Mouse (Mus musculus) adrenal gland, postnatal 14 days (tissue): ENCODE results near the gene Scap. TPM values are rescaled to one million over a fixed set of nuclear protein-coding genes. Genes with fewer than 3 reads are reported as not detected.

Experiments used
- DNase-seq: peaks from one replicate; pipeline ENCODE4 v3.0.0; 2021; ENCODE audit warnings: mixed read lengths
- long read RNA-seq, 2 experiments: library from polyadenylated mRNA; stranded (forward); transcript quantifications; one replicate each; pipeline ENCODE4 v2.0.0; 2021
- total RNA-seq: library from RNA; stranded (reverse); gene quantifications from 2 replicates; pipeline ENCODE4 v1.2.3, GENCODE M21; 2021

Scap gene
- total RNA-seq, result 67.9 and 75.7 TPM in 2 replicates
- long read RNA-seq, experiment 1, full-length matches to known transcripts, result 58 of 102 reads
- long read RNA-seq, experiment 1, partial matches to known transcripts, result 31 of 102 reads
- long read RNA-seq, experiment 1, other reads (novel, unspliced or antisense), result 13 of 102 reads
- long read RNA-seq, experiment 2, full-length matches to known transcripts, result 42 of 69 reads
- long read RNA-seq, experiment 2, partial matches to known transcripts, result 16 of 69 reads
- long read RNA-seq, experiment 2, other reads (novel, unspliced or antisense), result 11 of 69 reads

DNA sequence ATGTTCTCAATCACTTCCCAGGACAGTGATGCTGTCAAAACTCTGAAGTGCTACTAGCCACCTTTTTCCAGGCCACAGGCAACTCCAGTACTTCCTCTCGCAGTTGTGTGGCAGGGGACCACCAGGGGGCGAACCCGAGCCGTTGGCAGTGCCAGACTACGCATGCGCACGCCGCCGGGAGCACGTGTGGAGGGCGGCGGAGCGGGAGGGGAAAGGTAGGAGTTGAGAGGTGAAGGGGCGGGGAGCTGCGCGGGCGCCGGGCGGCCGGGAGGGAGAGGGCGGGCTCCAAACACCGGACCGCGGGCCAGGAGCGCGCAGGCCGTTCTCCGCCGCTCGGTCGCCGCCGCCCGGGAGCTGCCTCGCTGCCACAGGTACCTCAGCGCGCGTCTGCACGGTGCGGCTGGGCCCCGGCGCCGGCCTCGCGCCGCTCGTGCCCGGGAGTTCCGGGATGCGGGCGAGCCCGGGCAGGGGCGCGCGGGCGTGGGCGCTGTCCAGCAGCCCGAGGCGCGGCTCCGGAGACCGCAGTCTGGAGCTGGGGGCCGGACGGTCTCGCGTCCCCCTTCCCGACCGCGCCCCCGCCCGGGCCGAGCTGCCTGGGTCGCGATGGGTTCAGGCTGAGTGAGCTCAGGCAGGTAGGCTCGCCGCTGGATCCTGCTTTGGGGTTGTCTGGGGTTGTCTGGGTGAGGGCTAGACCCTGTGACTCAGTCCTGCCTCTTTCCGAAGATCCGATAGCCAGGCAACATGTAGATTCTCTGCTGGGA, at the start of gene Scap:
TSS of gene Scap (plus strand) at position 154 of the 761 bp plus-strand sequence.
- DNase-seq, result peak; percentile 99

DNA sequence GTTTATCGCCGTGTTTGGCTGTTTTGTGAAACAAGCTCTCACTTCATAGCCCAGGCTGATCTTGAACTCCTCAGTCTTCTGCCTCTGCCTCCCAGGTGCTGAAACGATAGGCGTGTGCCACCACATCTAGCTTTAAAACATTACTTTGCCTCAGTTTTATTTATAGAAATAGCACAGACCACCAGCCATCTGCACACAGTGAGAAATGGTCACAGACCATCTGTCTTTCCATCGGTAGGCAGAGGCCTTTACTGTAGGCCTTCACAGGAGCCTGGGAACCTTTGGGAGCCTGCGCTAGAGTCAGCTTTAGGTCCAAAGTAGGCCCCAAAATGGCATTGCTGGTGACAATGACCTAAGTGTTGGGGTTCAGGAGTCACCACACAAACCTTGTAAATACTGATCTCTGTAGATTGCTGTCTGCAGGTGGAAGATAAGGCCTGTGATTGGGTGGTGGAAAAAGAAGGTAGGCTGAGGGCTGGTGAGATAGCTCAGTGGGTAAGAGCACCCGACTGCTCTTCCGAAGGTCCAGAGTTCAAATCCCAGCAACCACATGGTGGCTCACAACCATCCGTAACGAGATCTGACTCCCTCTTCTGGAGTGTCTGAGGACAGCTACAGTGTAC, 48.9 kb upstream of the Scap start:
- no peak for DNase-seq

DNA sequence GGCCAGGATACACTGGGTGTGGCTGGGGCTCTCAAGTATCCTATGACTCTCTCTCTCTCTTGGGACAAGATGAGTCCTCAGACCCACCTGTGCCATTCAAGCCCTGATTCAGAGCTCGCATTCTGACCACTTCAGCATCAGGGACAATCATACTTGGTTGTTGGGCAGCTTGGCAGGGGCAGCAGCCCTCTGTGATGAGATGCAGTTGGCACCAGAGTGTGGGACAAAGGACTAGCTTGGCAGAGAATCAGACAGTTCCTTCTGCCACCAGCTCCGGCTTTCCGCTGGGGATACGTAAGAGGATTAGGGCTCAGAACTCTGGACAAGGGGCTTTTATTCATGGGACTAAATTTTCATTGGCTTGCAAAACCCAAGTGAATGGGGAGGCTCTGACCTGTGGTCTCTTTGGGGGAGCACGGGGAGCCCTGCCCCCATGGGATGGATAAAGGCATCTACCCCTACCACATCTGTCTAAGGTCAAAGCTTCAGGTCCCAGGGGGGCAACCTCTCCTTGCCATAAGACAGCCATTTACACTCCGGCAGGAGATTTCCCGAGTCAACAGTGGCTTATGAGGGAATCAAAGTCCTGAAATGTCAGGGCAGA, 45.7 kb upstream of the Scap start:
- DNase-seq, result no peak

DNA sequence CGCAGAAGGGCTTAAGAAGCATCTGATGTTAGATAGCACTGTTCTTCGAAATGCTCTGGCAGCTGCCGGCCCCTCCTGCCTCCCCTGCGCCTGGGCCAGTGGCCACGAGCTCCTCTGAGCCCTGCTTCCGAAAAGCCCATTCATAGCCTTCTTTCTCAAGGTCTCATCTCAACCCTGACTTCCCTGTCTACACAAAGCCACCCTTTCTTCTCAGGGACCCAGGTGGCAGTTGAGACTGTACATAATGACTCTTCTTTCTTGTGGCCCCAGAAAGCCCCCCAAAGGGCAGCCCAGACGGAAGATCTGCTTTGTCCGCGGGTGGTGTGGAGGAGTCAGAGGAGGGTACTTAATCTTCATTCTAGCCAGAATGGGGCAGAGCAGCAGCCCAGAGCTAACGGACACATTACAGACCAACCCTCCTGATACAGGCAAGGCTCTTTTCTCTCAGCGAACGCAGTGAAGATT, 39.8 kb upstream of the Scap start:
- no peak for DNase-seq

DNA sequence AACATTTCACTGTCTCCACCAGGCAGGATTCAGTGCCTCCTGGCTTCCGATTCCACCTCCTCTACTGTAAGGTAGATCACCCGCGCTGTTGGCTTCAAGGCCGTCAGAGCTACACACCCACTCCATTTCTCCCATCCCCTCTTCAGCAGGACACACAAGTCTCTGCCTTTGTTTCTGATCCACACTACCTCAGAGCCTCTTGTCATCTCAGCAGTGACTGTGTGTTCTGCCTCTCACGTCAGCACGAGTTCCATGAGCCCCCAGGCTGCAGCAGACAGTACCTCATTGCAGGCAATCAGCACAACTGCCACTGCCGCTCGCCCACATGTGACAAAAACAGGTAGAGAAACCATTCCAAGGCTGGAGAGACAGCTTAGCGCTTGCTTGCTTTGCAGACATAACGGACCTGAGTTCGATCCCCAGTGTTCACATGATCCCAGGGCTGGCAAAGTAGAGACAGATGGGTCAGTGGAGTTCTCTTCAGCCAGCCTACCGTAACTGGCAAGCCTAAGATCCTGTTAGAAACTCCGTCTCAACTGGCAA, 39.1 kb upstream of the Scap start:
- DNase-seq, result no peak

DNA sequence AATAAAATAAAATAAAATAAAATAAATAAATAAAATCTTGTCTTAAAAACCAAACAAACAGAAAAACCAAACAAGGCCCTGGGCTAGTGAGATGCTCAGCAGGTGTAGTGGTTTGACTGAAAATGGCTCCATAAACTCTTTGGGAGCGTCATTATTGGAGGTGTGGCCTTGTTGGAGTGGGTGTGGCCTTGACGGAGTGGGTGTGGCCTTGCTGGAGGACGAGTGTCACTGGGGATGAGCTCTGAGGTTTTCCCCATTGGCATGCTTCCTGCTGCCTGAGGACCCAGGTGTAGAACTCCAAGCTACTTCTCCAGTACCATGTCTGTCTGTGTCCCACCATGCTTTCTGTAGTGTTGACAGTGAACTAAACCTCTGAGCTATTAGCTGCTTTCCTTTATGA, 38.3 kb upstream of the Scap start:
- DNase-seq, result no peak

DNA sequence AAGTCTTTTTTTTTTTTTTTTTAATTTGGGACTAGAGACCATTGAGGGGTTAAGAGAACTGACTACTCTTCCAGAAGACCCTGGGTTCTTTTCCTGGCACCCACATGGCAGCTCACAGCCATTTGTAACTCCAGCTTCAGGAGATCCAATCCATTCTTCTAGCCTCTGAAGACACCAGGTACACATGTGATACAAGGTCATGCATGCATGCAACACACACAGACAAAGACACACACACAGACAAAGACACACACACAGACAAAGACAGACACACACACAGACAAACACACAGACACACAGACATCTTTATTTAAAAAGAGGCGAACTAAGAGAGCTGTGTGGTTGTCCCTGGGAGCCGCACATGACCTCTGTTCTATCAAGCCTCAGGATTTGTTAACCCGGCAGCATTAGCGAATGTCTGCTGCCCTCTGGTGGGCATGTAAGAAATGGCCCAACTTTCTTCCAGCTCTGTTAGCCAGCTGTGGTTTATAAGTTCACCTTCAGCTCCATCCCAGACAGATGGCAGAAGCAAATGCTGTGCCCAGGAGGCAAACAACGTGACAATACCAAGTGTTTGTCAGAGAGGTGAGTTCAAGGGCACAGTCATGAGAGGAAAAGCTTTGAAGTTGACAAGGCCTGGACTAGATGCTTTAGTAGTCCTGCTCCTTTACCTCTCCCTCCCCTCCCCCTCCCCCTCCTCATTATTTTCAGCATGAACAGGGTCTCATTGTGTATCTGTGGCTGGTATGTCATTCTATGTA, 36.0 kb upstream of the Scap start:
- DNase-seq, result peak; percentile 90

DNA sequence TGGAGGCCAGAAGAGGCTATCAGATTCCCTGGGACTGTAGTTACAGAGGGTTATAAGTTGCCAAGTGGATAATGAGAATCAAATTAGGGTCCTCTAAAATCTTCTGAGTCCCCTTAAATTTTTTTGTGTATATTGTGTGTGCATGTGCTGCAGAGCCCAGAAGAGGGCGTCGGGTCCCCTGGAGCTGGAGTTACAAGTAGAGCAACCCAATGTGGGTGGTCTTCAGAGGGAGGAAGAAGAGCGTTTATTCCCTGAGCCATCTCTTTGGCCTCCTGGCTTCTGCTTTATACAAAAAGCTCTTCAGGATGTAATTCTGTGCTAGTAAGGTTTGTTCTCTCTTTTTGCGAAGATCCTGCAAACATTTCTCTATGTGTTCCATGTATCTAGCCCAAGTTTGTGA, 28.6 kb upstream of the Scap start:
- peak; percentile 48 for DNase-seq

DNA sequence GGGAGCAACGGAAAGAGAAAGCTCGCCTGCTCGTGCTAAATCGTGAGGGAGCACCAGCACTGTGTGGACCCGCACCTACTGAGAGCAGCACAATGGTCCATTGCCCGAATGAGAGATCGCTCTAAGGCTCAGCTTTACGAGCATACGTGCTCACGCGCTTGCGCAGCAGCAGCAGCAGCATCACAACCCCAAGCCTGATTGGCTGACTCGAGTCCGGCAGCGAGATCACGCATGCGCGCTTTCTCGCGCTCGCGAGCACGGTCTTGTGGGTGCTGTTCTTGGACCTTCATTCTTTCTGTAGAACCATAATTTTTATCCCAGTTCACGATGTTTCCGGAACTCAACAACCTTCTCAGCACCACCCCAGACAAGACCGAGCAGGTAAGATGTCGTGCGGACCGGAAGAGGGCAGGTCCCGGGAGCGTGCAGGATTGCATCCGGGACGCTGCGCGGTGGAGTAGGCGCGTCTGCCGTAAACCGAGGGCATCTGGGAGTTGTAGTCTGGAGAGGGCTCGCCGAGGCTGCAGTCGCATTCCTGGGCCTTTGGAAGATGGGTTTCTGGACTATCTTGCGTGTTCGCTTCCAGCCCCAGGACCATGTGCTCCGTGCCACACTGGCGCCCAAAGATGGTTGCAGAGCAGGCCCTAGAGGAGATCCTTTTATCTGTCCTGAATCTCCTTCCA, 28.0 kb upstream of the Scap start, which contains the start of gene Elp6:
TSS of gene Elp6 (plus strand) at position 205 of the 683 bp plus-strand sequence.
- peak; percentile 93 for DNase-seq

DNA sequence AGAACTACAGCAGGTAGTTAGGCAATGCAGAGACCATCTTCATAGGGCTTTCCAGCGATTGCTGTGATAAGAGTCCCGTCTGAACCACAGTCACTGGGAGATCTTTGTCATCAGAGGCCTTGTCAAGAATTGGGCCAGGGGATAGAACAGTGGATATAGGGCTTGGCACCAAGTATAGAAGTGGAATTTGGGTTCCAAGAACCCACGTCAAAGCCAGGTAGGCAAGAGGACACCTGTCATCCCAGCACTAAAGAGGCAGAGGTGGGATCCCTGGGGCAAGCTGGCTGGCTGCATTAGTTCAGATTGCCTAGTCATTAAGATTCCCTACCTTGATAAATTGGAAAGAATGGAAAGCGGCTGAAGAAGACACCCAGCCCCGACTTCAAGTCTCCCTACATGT, 26.7 kb upstream of the Scap start:
- DNase-seq, result no peak

DNA sequence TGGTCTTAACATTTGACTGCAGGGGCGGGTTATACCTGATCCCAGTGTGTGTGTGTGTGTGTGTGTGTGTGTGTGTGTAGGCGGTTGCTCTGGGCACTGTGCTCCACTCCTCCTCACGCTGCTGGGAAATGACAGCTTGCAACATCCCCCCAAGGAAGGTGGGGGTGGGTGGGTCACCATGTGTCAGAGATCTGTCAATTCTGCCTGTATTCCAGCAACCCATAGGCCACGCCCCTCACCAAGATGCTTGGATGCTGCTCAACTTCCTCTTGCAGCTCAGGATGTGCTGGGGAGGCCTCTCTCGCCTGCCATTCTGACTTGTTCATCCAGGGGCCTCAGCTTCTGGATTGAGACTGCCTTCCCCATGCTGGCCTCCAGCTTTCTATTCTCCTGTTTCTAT, 18.4 kb upstream of the Scap start:
- no peak for DNase-seq

DNA sequence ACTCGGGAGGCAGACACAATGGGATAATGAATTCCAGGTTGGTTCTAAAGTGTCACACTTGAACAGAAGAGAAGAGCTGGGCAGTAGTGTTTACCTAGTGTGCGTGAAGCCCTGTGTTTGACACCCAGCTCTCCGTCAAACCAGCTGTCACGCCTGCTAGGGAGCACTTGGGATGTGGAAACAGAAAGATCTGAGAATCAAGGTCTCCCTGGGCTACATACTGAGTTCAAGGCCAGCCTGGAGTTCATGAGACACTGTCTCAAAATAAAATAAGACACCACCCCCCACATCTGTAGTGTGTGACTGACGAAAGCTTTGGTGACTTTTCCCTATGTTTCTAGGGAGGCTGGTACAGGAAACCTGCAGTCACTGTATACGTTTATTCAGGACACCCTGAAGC, 17.7 kb upstream of the Scap start:
- no peak for DNase-seq

DNA sequence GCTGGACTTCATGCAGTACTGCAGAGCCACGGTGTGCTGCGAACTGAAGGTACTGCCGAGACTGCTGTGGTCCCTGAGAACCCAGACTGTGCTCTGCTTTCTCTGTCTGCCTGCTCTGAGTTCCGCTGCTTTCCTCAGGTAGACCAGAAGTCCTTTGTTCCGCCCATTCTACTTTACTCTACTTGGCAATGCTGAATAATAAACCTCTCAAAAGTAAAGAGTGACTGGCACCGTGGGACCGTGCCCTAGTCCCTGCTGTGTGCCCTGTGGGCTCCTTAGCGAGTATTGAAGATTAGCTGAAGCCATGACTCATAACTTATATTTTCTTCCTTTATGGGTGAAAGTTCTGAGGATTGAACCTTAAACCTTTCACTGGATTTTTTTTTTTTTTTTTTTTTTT, 17.2 kb upstream of the Scap start:
- DNase-seq, result no peak

DNA sequence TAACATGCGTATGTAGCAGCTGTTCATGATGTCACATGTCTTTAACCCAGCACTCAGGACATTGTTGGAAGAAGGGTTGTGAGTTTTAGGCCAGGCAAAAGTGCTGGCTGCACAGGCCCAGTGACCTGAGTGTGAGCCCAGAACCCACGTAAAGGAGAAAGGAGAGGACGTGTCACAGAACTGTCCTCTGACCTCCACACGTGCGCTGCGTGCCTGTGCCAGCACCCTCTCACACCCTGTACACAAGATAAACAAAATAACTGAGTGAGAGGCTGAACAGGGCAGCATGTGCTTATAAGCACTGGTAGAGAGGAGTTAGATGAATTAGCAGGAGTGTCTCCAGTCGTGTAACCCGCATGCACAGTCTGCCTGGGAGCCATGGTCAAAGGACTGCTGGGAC, 16.6 kb upstream of the Scap start:
- no peak for DNase-seq

DNA sequence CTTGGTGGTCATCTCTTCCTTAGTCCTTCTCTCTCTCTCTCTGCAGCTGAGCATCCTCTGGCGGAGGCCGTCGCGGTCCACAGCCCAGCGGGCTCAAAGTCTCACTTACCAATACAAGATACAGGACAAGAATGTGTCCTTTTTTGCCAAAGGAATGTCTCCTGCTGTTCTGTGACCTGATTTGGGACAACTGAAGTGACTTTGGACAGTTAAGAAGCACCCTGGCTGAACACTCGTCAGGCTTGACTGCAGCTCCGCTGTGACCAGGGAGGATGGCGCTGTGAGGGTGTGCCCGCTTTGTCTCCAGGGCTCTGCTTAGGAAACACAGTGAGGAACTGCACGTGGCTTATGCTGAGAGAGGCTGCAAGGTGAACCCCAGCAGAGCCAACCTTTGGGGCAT, 12.3 kb upstream of the Scap start:
- no peak for DNase-seq

DNA sequence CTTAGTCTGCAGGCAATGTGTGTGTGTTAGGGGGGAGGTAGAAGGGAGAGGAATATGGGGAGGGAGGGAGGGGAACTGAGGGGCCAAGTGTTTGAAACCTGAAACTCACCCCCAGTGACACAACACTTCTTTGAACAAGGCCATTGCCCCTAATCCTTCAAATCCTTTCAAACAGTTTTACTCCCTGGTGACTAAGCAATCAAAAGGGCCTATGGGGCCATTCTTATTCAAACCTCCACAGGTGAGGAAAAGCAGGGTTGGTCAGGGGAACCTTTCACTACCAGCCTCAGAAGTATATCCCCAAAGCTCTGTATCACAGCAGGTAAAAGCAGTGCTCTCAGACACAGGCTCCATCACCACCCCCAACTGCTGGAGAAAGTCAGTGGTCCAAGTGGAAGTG, 10.1 kb upstream of the Scap start:
- no peak for DNase-seq

DNA sequence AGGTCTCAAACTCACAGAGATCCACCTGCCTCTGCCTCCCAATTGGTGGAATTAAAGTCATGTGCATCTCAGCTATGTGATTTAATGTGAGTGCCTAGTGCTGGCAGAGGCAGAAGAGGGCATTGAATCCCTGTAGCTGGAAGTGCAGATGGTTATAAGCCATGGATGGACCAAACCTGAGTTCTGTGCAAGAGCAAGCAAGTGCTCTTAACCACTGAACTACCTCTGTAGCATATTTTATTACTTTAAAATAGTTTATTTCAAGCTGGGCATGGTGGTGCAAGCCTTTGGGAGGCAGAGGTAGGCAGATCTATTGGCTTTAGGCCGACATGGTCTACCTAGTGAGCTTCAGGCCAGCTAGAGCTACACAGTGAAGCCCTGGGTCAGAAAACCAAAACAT, 8.9 kb upstream of the Scap start:
- no peak for DNase-seq

DNA sequence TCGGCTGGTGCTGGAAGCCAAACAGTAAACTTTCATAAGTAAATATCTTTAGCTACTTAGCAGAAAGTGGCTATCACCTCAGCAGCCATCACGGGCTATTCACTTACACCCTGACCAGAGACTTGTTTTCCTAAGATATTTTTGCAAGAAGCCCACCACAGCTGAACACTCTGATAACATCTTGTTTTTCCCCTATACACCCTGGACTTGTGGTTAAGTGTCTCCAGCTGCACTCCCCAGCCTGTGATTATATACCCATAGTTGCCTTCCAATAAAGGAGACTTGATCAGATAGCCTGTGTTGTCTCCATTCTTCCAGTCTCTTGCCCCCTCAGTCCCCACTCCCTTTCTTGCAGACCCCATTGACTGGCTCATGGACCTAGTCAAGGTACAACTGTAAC, 4.9 kb upstream of the Scap start:
- no peak for DNase-seq

DNA sequence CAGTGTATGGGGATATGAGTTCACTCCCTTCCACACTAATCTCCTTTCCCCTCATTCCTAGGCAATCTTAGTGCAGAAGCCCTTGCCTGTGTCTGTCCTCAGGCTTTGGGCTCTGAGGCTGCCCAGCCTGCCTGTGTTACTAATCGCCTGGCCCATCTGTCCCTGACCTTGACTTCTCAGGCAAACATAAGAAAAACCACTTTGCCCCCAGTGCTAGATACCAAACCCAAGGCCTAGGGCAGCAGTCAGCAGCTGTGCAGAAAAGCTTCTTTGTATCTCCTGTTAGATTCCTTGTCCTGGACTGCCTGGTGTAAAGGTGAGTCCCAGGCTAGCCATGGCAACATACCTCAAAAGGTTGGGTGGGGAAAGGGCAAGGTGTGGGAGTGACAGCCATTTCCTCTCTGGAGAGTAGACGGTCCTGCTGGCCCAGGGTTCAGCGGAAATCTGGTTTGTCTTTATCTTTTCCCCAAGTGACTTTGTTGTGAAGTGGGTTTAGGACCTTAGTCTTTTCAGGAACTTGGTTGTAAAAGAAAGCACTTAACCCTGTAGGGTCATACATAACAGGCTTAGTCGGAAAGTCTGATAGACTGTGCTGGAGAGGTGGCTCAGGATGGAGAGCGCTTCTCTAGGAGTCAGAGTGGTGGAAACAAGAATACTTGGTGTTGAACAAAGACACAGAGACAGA, 4.0 kb upstream of the Scap start:
- DNase-seq, result peak; percentile 24

DNA sequence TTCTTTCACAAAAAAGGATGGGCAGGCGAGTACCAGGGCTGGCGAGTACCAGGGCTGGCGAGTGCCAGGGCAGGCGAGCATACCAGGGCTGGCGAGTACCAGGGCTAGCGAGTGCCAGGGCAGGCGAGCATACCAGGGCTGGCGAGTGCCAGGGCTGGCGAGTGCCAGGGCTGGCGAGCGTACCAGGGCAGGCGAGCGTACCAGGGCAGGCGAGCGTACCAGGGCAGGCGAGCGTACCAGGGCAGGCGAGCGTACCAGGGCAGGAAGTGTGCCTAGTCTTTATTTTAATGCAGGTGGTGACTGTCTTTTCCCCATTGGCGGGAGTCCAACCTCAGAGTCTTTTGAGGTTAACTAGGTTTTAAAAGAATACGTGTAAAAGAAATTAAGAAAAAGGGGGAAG, 3.4 kb upstream of the Scap start:
- DNase-seq, result peak; percentile 24

DNA sequence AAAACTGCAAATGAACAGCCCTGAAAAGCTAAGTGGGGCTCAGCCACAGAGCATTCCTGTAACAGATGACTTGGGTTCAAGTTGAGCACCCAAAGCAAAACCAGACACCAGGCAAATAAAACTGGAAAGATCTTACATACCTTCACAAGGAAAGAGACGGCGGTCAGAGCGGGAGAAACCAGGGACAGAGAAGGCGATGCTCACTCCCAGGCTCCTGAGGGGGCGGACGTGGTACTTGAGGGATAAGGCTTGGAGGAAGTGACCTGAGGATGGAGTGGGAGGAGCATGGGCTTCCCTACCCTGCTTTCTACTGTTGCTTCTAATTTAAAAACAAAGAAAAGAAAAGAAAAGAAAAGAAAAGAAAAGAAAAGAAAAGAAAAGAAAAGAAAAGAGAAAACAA, 2.7 kb upstream of the Scap start:
- no peak for DNase-seq
